Mouse (Mus musculus) E14TG2a.4 (cell line): ENCODE data around the gene Nkiras2.
"Not testable (repeated sequence)": the region's sequence is repeated elsewhere in the genome, so short reads cannot be mapped to it uniquely, and the experiment has no call there.

Experiments
- H3K27me3 ChIP-seq: 2 replicates; pipeline ENCODE4 v1.6.1; 2014; ENCODE audit warnings: low read length, control low read depth; ENCODE audit not compliant: insufficient read depth
- H3K36me3 ChIP-seq: 2 replicates; pipeline ENCODE4 v1.6.1; 2014; ENCODE audit warnings: low read length, control low read depth; ENCODE audit not compliant: insufficient read depth
- H3K4me1 ChIP-seq: replicated peaks from 2 replicates; pipeline ENCODE4 v1.6.1; 2014; ENCODE audit warnings: low read depth, low read length, control low read depth
- H3K4me3 ChIP-seq: replicated peaks from 2 replicates; pipeline ENCODE4 v1.5.1; 2014; ENCODE audit warnings: mild to moderate bottlenecking, low read length
- H3K9me3 ChIP-seq: 2 replicates; pipeline ENCODE4 v1.6.1; 2014; ENCODE audit warnings: low read length, control low read depth
- CTCF ChIP-seq: conservative IDR thresholded peaks from 2 replicates; pipeline ENCODE4 v1.5.1; 2014; ENCODE audit warnings: low read length
- NANOG ChIP-seq: IDR thresholded peaks from 2 replicates; pipeline ENCODE4 v1.6.1; 2014; ENCODE audit warnings: borderline replicate concordance, low read length, mixed read lengths
- POU5F1 ChIP-seq: IDR thresholded peaks from 2 replicates; pipeline ENCODE4 v1.6.1; 2014; ENCODE audit warnings: low read length, borderline replicate concordance

Gene Nkiras2

GRCm38 (mm10) chr11:100607121-100607520 is 11.9 kb upstream of the Nkiras2 start:
- H3K27me3 ChIP-seq: no peaks in the 10 kb centered on the region
- H3K4me3 ChIP-seq: no peak overlapping the region
- H3K36me3 ChIP-seq: peaks cover 90% of the 10 kb centered on the region
- no peak for TF ChIP-seq POU5F1
- no peak for TF ChIP-seq NANOG
- TF ChIP-seq CTCF: no peak
- H3K9me3 ChIP-seq: no peaks in the 10 kb centered on the region
- peaks cover 93% of the 10 kb centered on the region for H3K4me1 ChIP-seq

GRCm38 (mm10) chr11:100608796-100609195 is 10.2 kb upstream of the Nkiras2 start:
- peaks cover 97% of the 10 kb centered on the region for H3K4me1 ChIP-seq

GRCm38 (mm10) chr11:100609355-100609996 is 9.6 kb upstream of the Nkiras2 start:
- TF ChIP-seq CTCF: no peak
- no peak for TF ChIP-seq NANOG
- no peak for TF ChIP-seq POU5F1
- no peak overlapping the region for H3K4me3 ChIP-seq
- H3K4me1 ChIP-seq: peaks cover 96% of the 10 kb centered on the region
- no peaks in the 10 kb centered on the region for H3K27me3 ChIP-seq
- H3K36me3 ChIP-seq: peaks cover 78% of the 10 kb centered on the region
- no peaks in the 10 kb centered on the region for H3K9me3 ChIP-seq

More at GRCm38 (mm10) chr11:100608796-100609195, 10.2 kb upstream of the Nkiras2 start:
- no peak overlapping the region for H3K4me3 ChIP-seq
- H3K27me3 ChIP-seq: no peaks in the 10 kb centered on the region
- TF ChIP-seq POU5F1 (no peak), NANOG (no peak), CTCF (no peak)
- H3K9me3 ChIP-seq: no peaks in the 10 kb centered on the region
- H3K36me3 ChIP-seq: peaks cover 84% of the 10 kb centered on the region

- Histone ChIP-seq H3K4me1 (peaks cover 97% of the 10 kb centered on the region), H3K4me3 (no peak overlapping the region), H3K27me3 (no peaks in the 10 kb centered on the region), H3K36me3 (peaks cover 80% of the 10 kb centered on the region), H3K9me3 (no peaks in the 10 kb centered on the region)
- TF ChIP-seq CTCF (no peak), NANOG (no peak)
These were observed 8.9 kb upstream of the Nkiras2 start for GRCm38 (mm10) chr11:100609997-100610680.

- Histone ChIP-seq H3K4me1 (peaks cover 97% of the 10 kb centered on the region), H3K9me3 (no peaks in the 10 kb centered on the region), H3K36me3 (peaks cover 77% of the 10 kb centered on the region), H3K4me3 (no peak overlapping the region; the same call in 1 of the 2 replicates), H3K27me3 (no peaks in the 10 kb centered on the region)
- no peak for TF ChIP-seq CTCF
- no peak for TF ChIP-seq POU5F1
- TF ChIP-seq NANOG: no peak
These were observed 7.4 kb upstream of the Nkiras2 start for GRCm38 (mm10) chr11:100611627-100612026.

- Histone ChIP-seq H3K27me3 (no peaks in the 10 kb centered on the region), H3K4me3 (peak overlapping the region; percentile 35), H3K9me3 (no peaks in the 10 kb centered on the region), H3K4me1 (peaks cover 93% of the 10 kb centered on the region), H3K36me3 (peaks cover 63% of the 10 kb centered on the region)
- TF ChIP-seq POU5F1 (no peak), NANOG (no peak), CTCF (no peak)
These were observed 5.8 kb upstream of the Nkiras2 start for GRCm38 (mm10) chr11:100613241-100613640.

GRCm38 (mm10) chr11:100616332-100616731 is 2.7 kb upstream of the Nkiras2 start:
- no peaks in the 10 kb centered on the region for H3K9me3 ChIP-seq
- TF ChIP-seq NANOG (peak; percentile 74), POU5F1 (no peak)
- no peaks in the 10 kb centered on the region for H3K27me3 ChIP-seq
- peaks cover 75% of the 10 kb centered on the region for H3K4me1 ChIP-seq
- peak overlapping the region; percentile 58 for H3K4me3 ChIP-seq
- H3K36me3 ChIP-seq: peaks cover 32% of the 10 kb centered on the region

- Histone ChIP-seq H3K36me3 (peaks cover 27% of the 10 kb centered on the region), H3K4me1 (peaks cover 70% of the 10 kb centered on the region), H3K4me3 (peak overlapping the region; percentile 99)
- H3K27me3 ChIP-seq, H3K9me3 ChIP-seq: not testable (repeated sequence)
These were observed 2.2 kb upstream of the Nkiras2 start for GRCm38 (mm10) chr11:100616836-100617235.

GRCm38 (mm10) chr11:100617480-100617879 is 1.6 kb upstream of the Nkiras2 start:
- H3K27me3 ChIP-seq: no peaks in the 10 kb centered on the region
- TF ChIP-seq CTCF (no peak), POU5F1 (no peak), NANOG (no peak)
- H3K36me3 ChIP-seq: peaks cover 20% of the 10 kb centered on the region
- H3K9me3 ChIP-seq: no peaks in the 10 kb centered on the region
- H3K4me3 ChIP-seq: peak overlapping the region; percentile 99
- H3K4me1 ChIP-seq: peaks cover 67% of the 10 kb centered on the region
